Mouse (Mus musculus): ENCODE measurements around the gene Rdh13.

GRCm38 (mm10) chr7:4491308-4491707 is 45.9 kb upstream of the Rdh13 start:
- TF ChIP-seq EP300 (IDR thresholded peaks at IDR 0.05; ENCODE audit: insufficient read depth, low read depth, low read length) (no peak), POLR2A (IDR thresholded peaks at IDR 0.05; ENCODE audit: insufficient read depth, low read length) (no peak), CTCF (IDR thresholded peaks at IDR 0.05; ENCODE audit: low read depth, low read length) (no peak)

Data from ES-Bruce4 (cell line).